Mouse (Mus musculus) stomach, postnatal 0 days (tissue): ENCODE results near the gene Krtap4-6.

Experiments used
- CTCF ChIP-seq: IDR thresholded peaks from 2 replicates; pipeline ENCODE4 v1.5.1; 2016; ENCODE audit warnings: antibody characterized with exemption, low read depth, mild to moderate bottlenecking, moderate library complexity
- EP300 ChIP-seq: optimal IDR thresholded peaks from 2 replicates; pipeline ENCODE3; 2016; ENCODE audit warnings: antibody characterized with exemption

DNA sequence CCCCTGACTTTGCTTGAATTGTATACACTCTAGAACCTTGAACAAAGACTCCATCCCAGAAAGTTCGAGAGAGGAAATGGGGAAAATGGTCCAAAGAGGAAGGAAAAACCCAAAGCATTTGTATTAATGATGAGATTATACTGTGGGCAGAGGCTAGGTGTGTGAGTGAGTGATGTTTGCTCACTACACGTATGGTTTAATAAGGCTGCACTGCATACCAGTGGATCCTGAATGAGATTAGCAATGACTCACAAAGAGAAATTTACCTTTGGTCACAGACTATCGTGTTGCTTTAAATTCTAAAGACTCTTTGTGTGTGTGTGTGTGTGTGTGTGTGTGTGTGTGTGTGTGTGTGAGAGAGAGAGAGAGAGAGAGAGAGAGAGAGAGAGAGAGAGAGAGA, 34.9 kb downstream of the Krtap4-6 start:
- no peak for TF ChIP-seq CTCF
- TF ChIP-seq EP300, result no peak
